Mouse (Mus musculus): Measurements from ENCODE around the gene Ski.

Gene Ski

DNA sequence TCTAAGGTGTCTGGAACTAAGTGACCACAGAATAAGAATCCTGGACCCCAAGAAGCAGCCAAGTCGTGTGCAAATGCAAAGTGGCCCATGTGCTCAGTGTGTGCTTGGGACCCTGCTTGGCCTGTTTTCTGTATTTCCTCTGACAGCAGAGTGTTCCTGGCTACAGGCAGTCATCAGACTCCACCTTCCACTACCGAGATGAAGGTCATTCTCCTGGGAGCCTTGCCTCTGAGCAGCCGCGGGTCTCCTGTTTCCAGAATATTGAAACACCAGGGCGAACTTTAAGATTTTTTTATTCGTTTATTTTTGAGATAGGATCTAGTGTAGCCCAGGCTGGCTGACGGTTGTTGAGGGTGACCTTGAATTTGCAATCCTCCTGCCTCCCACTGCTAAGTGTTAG is 91.8 kb downstream of the Ski start:
- DNase-seq (ENCODE audit: low spot score in 2 of 2) = no peak

DNA sequence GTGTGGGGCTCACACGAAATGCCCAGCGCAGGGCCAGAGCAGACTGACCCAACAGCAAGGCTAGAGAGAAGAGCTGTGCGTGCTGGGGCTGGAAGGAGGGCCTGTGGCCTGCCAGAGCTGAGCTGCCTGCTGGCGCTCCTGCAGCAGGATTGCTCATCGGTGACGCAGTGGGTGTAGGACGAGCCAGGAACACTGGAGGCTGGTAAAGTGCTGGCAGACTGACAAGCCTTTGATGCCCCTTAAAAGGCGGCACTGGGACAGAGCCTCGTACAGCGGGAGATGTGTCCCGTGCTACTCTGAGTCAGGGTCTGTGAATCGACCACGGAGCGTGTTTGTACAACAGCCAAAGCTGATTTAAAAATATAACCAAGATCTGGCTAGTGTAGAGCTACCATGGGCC is 92.4 kb downstream of the Ski start:
- DNase-seq (ENCODE audit: low spot score in 2 of 2) = no peak

DNA sequence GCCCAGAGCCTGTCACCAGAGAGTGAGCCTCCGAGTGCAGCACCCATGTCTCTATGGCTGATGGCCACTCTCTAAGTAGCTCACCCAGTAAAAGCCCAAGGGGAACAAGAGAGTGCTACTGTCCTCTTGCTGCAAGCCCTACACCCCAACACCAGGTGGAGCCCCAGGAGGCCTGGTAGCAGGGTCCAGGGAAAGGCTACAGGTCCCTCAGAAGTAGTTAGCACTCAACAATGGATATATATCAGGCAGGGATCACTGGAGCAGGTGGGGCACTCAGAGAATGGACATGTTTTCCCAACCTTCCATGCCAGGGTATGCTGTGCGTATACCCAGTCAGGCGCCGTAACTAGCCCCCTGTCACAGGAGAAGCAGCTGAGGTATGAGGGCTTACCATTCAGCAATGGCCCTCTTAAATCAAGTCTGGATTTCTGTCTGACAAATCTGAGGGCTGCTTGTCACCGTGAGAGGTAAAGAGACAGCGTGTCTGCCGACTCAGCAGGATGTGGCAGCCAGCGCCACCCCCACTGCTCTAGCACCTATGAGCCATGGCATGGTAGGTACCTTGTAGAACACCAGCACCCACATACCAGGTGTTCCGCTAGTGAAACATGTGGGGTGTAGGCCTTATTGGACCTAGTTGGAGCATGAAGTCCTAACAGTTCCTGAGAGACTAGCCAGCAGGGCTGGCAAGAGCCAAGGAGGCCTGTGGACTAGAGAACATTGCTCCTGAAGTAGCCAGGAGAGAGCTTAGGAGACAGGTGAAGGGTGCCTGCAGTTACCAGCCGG is 93.1 kb downstream of the Ski start:
- DNase-seq (ENCODE audit: low spot score in 2 of 2) = peak; percentile 28 to 51

DNA sequence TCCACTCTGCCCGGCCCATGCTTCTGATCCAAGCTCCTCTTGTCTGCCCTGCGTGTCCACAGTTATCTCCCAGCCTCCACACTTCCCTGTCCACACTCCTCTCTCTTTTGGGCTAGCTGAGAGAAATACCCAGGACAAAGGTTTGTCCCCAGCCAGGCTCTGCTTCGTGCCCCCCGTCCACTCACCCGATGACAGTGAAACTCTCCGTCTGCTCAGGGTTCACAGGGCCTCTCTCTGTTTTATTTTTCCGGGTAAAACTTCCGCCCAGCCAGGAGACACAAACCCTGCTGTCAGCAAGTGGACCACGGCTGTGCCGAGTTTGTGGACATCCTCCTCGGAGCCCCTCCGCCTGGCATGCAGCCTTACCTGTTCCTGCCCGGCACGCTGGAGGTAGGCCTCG is 94.0 kb downstream of the Ski start:
- no peak for DNase-seq (ENCODE audit: low spot score in 2 of 2)

GRCm38 (mm10) chr4:155126602-155127372 is 95.6 kb downstream of the Ski start:
- DNase-seq (ENCODE audit: low spot score in 2 of 2) = peak; percentile 25 to 26

GRCm38 (mm10) chr4:155126194-155126593 is 96.2 kb downstream of the Ski start:
- DNase-seq (ENCODE audit: low spot score in 2 of 2) = no peak

DNA sequence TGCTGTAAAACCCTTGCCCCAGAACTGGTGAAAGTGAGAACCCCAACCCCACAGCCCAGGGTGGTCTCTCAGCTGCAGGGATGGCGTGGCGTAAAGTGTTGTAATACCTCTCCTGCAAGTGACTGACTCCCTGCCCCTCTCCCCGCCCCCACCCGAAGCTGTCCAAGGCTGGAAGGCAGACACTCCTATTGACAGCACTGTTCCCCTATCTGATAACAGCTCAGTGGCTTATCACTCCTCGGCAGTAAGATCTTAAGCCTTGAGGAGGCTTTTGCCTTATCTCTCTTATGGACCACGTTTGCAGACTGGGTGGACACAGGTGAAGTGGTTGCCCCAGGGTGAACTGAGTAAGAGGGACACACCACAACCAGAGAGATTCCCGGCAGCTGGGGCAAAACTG is 97.1 kb downstream of the Ski start:
- no peak for DNase-seq (ENCODE audit: low spot score in 2 of 2)

DNA sequence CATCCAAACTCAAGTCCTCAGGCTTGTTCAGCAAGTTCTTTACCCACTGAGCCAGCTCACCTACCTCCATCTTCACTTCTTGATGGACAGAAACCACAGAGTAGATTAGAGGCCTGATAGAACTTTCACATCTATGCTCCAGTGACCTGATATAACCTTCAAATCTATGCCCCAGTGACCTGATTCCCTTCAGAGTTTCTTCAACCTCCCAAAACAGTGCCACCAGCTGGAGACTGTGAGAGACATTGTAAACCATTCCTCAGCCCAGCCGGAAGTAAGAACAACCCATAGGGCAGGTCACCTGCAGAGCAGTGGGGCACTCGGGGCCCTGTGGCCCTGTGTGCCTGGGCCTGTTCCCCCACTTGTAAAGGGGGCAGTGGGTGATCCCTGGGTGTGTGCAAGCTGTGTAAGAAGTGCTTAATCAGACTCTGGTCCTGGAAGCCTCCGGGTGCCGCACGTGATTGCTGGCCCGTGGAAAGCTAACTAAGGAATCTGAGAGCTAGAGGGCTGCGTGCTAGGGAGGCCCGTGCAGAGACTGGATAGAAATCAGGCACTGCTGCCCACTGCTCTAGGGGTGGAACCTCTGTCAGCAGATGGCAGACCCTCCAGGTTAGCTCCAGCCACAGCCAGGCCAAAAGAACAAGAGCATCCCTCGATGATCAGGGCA is 98.4 kb downstream of the Ski start:
- DNase-seq (ENCODE audit: low spot score in 2 of 2) = no peak

DNA sequence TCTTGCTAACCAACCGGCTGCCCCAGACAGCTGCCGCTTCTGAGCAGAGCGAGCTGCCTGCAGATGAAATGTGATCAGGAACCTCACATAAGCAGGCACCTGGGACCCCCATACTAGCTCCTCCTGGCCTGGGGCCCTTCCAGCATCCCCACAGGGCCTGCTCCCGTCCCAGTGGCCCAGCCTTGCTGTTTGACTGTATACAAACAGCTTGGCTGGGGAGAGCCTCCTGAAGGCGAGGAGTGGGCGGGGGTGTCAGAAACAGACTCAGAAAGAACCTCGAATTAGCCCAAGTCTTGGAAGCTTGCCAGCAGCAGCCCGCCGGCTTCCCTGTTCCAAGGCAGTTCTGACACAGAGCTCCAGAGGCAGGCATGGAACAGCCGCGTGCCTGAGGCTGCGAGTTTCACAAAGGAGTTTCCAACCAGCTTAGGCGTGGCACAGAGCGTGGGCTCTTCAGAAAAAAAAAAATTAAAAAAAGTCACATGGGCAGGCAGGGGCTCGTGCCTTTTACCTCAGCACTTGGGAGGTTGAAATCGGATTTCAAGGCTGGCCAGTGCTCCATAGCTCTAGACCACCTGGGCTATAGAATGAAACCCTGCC is 99.8 kb downstream of the Ski start:
- no peak for DNase-seq (ENCODE audit: low spot score in 2 of 2)

DNA sequence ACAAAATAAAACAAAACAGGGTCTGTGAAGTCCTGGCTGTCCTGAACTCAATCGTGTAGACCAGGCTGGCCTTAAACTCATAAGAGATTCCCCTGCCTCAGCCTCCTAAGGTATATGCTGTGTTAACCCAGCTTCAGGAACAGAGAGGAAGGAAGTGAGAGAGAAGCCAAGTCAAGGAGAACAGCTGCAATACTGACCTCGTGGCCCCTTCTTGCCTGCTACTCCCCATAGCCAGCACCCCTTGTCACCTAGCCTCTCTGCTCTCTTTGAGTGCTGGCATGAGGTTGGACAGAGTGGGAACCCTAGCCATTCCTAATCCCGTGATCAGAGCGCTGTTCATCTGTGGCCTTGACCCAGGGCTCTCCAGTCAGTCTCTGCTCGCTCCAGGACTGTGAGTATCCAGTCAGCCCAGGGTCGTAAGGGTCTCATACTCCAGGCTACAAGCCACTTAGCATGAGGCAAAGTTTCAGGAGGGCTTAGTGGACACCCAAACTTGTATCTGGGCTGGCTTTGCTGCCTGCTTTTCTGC is 100.4 kb downstream of the Ski start:
- DNase-seq (ENCODE audit: low spot score in 2 of 2) = no peak

DNA sequence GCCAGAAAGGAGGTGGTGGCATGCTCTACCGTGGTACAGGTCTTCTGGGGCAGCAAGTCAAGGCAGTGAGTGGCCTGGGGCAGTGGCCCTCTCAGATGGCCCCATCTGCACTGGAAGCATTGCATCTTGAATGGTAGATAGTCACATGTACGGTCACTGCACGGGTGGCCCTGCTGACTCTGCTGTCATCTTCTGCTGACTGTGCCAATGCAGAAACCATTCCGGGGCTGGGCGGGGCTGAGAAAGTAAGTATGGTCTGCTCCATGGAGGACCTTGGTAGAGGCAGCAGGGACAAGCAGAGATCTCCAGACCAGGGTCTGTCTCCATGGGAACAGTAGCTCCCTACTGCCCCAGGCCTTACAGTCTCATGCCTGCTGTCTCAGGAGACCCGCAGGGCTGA is 101.2 kb downstream of the Ski start:
- no peak for DNase-seq (ENCODE audit: low spot score in 2 of 2)

DNA sequence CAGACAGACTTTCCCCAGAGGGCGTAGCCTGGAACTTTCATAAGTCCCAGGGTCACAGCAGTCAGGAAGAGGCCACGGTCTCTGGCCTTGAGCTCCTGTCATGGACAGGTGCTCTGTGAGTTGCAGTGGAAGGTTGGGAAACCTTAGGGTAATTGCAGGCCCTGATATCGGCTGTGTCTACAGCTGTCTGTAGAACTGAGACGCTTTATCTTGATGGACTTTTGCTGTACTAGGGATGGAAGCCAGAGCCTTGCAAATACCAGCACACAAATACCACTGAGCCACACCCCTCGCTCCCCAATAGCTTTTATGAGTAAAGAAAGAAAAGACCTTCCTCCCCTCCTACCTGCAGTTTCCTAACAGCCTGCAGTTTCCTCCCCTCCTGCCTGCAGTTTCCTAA is 101.8 kb downstream of the Ski start:
- no peak for DNase-seq (ENCODE audit: low spot score in 2 of 2)

- no peak for DNase-seq (ENCODE audit: low spot score in 2 of 2)
Measured at GRCm38 (mm10) chr4:155120038-155120437, 102.4 kb downstream of the Ski start.

- DNase-seq (ENCODE audit: low spot score in 2 of 2) = no peak
Measured at GRCm38 (mm10) chr4:155118278-155118677, 104.1 kb downstream of the Ski start.

DNA sequence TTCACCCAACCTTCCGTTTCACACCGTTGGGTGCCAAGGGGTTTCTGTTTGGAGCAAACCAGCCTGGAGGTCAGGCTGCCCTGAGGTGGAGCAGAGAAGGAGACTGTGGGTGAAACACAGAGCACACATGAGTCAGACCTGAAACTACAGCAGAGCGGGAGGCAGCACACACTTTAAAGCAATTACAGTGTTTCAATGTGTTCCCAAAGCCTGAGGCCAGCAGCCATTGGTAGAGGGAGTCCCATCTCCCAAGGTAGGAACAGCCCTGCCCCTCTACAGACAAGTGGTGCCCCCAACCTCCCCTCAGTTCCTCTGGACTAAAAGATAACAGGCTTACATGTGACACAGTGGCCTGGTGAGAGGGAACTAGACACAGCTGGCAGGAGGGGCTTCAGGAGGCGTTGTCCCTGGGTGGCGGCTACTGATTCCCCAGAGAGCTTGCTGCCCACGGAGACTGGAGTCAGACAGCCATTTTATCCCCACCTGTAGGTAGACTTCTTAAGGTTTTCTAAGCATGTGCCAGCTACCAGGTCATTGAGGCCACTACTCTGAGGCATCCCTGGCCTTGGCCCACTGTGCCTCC is 104.9 kb downstream of the Ski start:
- no peak for DNase-seq (ENCODE audit: low spot score in 2 of 2)

GRCm38 (mm10) chr4:155116607-155117006 is 105.8 kb downstream of the Ski start:
- DNase-seq (ENCODE audit: low spot score in 2 of 2) = no peak

DNA sequence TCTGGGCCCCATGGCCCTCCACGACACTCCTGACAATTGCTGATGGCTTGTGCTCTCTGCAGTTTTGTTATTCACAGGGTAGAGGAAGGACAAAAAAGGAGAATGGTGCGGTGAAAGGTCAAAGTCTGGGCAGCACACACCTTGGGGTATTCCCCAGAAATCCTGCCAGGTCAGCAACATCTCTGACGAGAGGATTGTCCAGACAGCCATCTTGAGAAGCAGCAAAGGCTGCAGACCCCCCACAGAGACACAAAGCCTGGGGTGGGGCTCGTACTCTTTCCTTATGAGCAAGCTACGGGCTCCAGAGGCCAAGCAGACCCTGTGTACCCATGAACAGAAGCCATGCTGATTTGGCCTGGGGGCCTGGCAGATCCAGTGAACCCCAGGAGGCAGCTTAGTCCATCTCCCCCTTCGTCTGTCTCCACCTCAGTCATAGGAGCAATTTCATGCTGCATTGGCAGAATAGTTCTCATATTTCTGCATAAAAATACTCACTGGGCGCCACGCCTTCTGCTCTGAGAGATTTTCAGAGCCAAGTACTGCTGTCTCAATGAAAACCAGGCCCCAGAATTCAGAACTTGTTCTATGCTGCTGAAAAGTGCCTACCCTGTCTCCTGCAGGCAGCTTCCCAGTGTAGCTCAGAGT is 108.5 kb downstream of the Ski start:
- no peak for DNase-seq (ENCODE audit: low spot score in 2 of 2)

- DNase-seq (ENCODE audit: low spot score in 2 of 2) = no peak
Measured at GRCm38 (mm10) chr4:155109471-155109870, 112.9 kb downstream of the Ski start.

DNA sequence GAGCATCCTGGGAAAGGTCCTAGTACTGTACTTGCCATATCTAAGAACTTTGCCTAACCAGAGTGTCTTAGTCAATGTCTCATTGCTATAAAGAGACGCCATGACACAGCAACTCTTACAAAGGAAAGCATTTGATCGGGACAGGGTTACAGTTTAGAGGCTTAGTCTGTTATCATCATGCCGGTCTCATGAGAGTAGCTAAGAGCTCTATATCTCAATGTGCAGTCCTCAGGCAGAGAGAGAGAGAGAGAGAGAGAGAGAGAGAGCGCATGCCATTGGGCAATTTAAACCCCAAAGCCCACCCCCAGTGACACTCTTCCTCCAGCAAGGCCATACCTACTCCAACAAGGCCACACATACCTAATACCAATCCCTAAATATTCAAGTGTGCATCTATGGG is 114.5 kb downstream of the Ski start:
- no peak for DNase-seq (ENCODE audit: low spot score in 2 of 2)
